Mouse (Mus musculus) right cerebral cortex, adult 18-20 months (tissue): ENCODE data around the gene Mras.
A peak's percentile ranks its signal among the peaks of the same experiment; 100 is the strongest.

ENCODE experiments used
- DNase-seq: peaks from one replicate; pipeline ENCODE4 v3.0.0; 2022; ENCODE audit warnings: mixed read lengths

The Mras gene

DNA sequence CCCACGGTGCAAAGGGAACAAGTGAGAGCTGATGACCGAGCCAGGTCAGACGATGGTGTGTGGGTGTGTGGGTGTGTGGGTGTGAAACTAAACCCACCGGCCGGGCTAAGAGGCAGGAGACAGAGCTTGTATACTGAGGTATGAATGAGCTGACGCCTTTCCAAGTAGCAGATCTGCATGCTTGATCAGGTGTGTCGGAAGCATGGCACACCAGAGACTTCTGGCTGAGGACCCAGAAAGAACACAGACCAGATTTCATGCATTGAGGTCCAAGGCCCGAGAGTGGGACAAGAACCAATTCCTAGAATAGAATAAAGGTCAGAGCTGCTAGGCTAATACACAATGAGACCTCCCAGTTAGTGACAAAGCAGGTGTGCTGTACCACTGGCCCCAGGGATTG lies 1.9 kb upstream of the Mras start:
- DNase-seq = no peak

DNA sequence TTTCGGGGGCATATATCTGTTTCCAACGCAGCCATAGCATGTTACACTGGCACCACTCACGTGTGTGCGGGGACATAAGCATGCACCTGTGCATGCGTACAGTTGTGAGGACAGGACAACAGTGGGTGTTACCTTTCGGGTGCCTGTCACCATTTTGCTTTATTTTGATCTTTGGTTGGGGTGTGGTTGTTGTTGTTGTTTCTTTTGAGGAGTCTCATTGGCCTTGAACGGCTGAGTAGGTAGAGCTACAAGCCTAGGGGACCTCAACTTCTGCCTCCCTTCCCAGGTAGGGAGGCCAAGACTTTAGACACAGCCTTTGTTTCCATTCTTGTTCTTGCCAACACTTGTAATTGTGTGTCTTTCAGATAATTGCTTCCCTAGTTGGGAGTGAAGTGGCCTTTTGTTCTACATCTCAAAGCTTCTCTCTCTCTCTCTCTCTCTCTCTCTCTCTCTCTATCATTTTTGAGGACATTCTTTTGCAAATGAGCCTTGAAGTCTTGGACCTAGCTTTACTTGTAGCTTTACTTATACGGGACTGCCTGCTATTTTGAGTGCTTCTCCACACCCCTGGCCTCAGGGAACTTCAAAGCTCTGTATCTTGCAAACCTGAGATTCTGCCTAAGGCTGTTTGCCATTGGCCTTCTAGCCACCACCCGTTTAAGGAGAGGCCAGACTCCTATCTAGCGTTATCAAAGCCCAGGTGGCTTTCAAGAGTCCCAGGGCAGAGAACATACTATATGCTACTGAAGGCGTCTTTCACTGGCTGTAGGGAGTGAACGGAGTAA lies 792 bp upstream of the Mras start:
- no peak for DNase-seq

DNA sequence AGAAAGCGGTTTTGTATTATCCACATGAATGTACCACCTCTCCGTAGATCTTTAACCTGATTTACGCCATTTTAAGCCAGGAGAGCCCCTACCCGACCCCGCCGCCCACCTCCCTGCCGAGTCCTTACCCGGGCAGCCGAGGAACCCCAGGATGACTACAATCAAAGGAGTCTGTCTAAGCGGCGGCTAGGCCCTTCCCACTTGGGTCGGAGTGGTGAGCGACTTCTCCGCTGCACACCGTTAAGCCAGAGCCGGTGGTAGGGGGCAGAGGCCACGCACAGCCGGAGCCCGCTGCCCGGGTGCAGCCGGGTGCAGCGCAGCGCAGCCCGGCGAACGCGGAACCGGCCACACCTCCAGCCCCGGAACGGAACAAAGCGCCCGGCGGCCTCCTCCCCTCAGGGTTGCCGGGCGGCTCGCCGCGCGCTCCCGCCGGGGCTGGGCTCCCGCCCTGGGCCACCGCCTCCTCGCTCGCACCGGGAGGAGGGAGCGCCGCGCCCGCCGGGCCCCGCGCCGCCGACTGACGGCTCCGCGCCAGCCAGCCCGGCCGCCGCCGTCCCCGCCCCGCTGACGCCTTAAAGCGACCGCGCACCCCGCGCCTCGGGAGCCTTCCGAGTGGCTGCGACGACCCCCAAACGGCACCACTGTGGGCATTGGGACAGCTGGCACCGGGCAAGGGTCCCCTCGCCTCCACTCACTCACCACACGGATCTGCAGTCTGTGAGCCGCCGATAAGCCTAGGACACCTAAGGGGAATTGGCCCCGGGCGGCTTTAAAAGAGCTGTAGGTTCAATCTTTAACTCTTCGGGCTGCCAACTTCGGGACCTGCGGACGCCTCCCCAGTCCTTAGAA lies 775 bp downstream of the Mras start:
- DNase-seq = peak; percentile 86

DNA sequence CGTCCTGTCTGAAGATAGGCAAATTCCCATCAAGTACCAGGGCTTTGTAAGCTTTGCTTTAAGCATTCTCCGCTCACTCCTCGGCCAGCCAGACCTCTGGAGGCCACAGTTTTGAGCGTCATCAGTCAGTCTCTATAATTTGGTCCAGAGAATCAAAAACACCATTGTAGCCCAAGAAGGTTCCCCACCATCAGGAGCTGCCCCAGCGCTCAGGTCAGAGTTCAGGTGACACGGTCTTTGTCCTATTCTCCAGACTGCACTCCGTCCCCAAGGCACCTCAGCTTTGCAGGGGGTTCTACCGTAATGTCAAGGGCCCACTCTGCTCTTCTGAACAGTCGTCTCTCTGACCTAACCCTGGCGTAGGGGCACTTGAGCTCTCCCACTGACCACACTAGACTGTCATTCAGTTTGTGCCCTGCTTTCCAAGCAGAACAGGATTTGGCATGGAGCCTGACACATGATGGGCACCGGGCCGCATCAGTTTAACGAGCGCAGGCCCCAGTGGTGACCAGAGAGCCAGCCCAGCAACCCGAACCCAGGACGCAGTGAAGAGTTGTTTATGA lies 1.5 kb downstream of the Mras start:
- DNase-seq = no peak

DNA sequence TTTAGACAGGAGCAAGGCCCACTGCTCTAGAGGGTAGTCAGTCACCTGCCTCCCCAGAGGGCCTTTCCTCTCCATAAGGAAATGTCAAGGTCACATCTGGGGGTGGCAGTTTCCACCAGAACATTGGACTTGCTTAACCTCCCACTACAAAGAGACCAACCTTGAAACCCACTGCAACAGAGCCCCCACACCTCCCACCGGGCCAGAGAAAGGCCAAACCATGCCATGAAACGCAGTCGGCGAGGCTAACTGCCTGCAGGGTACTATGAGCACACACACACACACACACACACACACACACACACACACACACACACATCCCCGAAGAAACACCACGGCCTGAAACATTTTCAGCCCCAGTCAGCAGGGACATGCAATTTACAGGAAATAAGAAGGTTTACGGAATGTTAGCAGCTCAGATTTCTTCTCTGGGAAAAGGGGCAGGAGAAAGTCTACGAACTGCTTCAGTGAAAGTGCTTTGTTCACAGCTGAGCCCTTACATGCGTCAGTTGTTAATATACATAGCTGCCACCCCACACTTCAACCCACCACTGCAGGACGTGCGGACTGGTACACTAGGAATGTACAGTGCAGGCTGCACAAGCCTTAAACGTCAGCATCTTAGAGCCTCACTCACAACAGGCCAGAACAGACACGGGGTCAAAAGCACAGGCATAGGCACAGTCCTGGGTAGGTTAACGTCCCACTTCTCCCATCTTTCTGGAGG lies 2.1 kb downstream of the Mras start:
- peak; percentile 82 for DNase-seq

DNA sequence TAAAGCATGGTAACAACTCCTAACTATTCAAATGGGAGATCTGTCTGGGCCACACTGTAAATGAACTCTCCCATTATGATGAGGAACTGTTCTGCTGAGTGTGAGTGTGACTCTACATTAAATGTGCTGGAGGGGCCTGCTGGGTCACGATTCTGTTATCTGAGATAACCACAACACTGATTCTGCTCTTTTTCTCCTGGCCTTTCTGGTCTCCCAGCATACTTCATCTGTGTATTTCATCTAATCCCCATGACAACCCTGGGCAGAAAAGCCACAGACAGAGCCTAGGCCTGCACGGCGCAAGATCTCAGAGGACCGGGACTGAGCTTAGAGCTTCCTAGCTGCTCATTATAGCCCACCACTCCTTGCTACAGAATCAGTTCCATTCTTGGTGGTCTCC lies 4.7 kb downstream of the Mras start:
- no peak for DNase-seq

DNA sequence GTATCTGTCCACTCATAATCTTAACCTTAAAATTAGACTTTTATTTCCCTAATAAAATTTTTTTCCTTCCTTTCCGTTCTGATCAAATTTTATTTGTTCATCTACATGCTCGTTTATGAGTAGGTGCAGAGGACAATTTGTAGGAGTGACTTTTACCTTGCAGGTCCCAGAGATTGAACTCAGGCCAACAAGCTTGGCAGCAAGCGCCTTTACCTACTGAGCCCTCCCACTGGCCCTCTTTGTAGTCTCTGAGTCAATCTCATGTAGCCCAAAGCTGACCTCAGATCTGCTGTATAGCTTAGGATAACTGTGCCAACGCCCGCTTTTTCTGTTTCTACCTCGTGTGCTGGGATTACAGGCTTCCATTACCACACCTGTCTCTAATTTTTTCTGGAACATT lies 5.2 kb downstream of the Mras start:
- no peak for DNase-seq

DNA sequence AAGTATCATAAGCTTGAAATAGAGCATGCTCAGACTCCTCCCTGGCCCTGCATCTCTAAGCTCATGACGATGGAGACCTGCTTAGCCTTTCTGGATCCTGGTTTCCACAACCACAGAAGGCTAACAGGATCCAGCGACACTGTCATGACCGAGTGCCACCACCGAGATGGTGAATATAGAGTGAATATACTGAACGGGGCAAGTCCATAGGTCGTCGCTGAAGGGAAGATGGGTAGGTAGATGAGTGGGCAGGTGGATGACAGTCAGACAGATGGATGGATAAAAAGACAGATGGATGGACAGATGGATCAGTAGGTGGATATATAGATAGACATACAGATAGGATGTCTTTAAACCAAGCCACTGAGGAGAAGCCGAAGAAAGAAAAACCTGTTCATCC lies 5.8 kb downstream of the Mras start:
- DNase-seq = peak; percentile 62

DNA sequence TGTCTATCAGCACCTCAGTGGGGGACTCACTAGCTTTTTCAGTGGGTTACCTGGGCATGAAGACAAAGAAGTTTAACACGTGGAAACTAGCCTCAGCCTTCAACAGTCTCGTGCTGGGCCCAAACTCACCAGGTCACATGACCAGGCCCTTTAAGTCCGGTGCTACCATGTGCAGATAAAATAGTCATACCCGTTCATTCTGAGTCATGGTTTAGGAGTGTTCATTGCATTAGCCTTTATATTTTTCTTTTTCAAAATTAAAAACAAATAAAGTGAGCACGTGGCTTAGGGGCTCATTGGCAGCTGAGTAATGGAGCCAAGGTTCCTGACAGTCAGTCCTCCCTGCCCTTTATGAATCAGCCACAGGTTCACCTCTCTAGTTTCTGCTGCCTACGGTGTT lies 6.4 kb downstream of the Mras start:
- DNase-seq = no peak

DNA sequence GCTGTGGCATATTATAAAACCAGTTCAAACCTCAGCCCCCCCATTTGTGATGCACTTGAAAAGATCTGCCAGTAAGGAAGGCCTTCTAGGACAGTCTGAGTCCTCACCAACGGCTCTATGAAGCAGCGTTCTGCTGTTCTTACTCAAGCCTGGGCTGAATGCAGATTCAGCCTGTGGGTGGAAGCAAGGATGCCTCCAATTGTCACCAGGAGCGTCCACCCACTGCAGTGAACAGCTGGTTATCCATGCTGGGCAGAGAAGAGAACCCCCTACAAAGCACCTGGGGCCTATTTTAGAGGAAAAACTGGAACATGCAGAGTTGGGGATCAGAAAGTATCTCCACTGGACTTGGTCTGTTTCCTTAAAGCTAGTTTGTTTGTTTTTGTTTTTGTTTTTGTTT lies 7.3 kb downstream of the Mras start:
- peak; percentile 78 for DNase-seq

DNA sequence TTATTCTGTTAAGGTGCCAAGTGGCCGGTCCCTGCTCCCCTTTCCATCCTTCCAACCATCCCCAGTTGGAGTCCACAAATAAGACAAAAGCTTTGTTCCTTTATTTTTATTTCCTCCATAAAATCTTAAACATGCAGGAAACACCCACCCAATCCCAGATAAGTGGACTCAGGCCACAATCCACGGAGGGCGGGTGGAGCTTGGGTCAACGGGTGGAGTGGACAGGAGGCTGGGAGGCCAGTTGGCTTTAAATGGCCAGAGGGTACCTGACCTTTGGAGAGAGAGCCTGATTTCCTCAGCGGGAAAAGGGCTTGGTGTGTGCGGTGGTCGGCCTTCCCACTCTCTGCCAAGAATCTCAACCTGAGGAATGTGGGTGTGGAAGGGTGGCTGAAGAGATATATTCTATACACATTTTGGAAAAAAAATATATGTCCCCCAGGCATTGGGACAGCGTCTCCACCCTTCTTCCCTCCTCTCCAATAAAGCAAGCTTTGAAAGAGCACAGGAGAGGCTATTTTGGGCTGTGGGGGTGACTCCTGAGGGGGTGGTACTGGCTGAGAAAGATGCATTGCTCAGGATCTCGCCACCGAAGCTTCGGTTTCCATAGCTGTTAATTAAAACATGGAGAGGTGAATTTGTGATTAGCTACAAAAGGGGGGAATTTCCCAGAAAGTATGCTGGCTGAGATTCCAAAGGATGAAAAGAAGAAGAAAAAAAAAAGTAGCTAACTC lies 8.4 kb downstream of the Mras start:
- peak; percentile 77 for DNase-seq

DNA sequence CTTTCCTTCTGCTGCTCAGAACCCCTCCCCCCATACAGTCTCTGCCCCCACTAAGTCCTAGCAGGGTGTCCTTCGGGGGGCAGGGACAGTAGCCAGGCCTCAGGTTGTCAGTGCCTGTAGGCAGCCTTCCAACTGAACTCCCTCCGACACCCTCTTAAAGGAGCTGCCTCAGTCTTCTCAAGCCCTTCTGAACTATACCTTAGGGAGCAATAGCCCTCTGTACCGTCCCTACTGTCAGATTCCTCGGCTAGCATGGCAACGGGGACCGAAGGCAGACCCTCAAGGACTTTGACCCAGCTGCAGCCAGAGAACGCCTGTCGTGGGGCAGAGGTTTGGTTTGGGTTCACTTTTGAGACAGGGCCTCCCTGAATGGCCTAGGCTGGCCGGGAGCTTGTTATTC lies 11.9 kb downstream of the Mras start:
- no peak for DNase-seq

DNA sequence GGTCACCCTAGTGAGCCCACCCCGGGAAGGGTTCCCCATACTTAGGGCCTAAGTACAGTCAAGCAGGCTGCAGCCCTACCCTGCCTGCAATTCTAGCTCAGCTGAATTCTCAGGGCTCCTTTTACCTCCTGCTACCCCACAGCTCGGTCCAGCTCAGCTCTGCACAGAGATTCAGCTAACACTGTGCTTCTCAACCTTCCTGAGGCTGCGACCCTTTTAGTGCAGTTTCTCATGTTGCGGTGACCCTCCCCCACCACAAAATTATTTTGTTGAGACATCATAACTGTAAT lies 12.7 kb downstream of the Mras start:
- DNase-seq = no peak

DNA sequence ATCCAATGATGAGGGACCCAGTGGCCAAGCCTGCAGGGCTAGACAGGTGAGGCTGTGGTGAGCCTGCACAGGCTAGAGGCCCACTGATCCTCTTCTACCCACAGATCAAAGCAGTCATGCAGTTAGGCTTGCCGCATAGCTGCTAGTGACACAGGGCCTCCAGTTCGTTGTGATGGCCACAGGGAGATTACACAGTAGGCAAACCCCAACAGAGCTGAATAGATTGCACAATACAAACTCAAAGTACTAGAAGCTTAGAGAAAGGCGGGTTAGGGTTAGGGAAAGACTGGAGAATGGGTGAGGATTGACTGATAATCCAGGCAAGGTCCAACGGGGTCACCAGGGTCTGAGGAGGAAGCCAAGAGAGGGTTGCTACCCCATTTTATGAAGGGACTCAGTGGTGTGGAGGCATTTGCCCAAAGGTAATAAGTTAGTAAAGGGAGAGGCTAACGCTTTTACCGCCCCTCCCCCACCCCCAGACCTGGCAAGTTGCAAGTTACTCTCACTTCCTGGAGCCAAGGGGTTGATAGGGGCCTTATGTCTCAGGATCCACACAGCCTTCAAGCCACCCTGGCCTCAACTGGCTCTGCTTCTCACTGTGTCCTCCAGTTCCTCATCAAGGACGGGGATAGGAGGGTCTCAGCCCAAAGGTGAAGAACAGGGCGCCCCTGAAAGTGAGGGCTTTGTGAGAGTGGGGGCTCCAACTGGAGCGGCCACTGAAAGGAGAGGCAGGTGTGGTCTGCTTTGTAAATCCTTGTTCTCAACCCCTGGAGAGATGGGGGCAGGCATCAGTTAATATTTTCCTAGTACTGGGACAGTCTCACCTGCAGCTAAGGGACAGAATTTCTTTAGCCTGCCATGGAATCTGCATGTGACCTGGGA lies 13.2 kb downstream of the Mras start:
- no peak for DNase-seq

DNA sequence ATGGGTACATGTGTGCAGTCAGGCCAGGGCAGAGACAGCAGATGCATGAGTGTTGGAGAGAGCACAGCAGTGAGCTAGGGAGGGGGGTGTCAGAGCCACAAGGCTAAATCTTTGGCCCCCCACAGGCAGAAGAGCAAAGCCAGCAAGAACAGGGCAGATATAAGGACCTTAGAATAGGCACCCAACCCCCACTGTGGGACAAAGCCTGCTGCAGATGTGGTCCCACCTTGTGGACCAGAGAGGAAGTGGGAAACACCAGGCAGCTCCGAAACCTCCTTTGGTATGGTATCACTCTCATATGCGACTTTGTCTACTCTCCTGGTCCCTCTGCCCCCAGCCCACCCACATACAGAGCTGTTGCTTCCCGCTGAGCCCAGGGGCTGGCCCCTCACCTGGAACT lies 15.3 kb downstream of the Mras start:
- no peak for DNase-seq

DNA sequence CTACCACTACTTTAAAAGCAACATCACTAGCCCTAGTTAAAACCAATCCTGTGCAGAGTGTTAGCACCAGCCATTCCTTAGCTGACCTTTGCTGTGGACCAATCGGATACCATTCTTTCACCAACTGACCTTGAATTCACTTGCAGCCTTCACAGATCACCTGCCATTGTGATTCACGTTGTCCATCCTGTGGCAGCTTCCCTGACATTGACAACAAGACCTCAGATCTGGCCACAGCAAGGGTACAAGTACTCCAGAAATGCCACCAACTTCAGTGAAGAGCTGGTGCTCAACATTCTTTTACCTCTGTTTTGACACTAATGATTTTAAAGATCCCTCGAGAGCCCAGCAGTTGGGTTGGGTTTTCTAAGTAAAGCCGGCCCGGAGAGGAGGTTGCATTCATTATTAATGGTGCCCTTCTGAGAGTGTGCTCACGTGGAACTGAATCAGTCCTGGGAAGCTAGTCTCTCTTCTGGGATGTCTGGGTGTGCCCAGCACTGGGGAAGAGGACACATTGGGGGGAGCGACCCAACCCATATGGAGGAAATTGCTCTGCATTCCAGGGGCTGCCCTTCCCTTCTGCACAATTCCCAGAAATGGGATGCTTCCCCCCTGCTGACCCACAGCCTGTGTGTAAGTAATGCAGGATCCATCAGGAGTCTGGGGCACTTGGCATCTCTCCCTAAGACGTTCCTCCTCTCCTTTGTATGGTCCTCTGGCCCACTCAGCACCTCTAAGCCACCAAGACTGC lies 17.1 kb downstream of the Mras start:
- DNase-seq = no peak

DNA sequence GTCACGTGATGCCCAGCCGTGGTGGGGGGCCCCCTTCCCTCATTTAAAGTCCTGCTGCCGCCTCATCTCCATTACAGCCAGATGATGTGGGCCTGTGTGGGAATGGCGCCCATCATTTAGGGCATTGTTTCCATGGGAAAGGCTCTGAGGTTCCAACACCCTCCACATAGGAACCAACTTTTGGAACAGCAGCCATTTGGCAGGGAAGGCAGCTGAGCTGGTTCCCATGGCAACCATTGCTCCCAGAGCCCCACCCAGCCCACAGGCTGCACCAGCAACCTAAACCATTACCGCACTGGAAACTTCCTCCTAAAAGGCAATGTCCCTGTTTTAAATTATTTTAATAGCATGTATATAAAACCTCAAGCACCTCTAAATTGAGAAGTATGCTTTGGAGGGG lies 18.8 kb downstream of the Mras start:
- peak; percentile 77 for DNase-seq

DNA sequence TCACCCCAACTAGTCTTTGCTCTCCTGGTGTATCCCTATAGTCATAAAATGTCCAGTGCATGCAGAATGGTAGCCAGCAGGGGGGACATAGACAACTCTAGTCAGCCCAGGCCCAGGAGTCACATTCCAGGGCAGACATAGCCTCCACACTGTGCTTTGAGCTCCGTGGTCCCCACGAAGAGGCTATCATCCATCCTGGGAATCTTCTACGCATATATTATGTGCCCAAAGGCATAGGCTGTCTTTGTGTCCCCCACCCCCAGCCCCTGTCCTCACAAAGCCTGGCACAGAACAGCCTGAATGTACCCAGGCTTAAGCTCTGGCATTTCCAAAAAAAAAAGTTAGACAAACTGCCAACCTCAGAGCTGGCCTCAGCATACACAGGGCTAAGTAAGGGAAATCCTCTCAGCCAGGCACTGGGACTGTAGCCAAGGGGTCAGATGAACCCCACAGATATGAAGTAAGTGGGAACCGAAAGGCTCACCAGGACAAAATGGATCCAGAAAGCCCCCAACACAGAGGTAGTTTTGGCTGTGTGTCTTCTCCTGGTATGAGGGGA lies 19.8 kb downstream of the Mras start:
- DNase-seq = no peak

DNA sequence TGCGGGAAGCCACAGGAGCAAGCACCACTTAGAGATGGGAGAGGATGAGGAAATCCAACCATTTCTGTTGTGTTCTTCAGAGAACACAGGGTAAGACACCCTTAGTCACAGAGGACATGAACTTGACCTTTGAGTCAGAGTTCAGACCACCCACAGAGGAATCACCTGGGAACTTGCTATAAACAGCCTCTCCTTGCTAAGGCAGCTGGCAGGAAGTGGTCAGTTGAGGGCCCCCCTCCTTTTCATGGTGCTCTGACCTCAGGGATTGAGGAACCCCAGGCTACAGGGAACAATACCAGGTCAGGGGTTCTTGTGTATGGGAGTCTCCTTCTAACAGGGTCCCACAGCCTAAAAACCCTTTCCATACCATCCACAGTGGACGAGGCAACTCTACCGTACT lies 20.4 kb downstream of the Mras start:
- no peak for DNase-seq

DNA sequence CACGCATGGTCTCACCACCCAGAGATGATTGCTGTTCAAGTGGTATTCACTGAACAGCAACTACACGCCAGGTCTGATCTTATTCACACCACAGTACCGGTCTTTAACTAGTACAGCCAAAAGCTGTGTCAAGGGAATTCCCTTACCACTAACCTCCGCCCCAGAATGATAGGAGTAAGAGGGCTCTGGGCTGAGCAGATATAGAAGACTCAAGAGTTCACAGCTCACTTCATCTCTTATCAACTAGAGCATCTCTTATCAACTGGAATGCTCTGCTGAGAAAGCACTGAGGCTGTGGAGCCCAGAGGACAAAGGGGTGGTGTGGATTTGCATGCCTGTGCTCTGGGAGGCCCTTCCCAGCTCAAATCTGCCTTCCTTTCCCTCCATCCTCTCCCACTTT lies 25.4 kb downstream of the Mras start:
- no peak for DNase-seq

DNA sequence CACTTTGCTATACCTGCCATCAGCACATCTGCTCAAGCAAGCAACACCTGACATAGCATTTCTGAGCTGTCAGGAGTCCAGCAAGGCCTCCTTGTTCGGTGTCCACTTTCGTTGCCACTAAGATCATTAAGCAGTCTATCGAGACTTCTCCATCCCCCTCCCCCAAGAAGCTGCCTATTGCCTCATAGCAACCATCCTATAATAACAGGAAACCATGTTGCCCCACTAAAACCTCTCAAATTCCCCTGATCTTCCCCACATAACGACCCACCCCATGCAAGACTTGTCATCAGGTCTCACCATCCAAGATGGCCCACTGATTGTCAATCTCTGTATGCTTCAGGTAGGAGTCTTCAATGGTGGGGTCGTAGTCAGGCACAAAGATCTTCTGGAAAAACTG lies 26.1 kb downstream of the Mras start:
- no peak for DNase-seq
